Mouse (Mus musculus) gastrocnemius, postnatal 25 days (tissue): ENCODE measurements around the gene Fap. TPM values are rescaled to one million over a fixed set of nuclear protein-coding genes. Genes with fewer than 3 reads are reported as not detected.
A peak's percentile ranks its signal among the peaks of the same experiment; 100 is the strongest.

Source experiments
- DNase-seq: peaks from one replicate; pipeline ENCODE4 v3.0.0; 2022
- long read RNA-seq, 2 experiments: library from polyadenylated mRNA; stranded (forward); transcript quantifications; one replicate each; pipeline ENCODE4 v2.0.0; 2021
- total RNA-seq, 2 experiments: library from RNA; stranded (reverse); gene quantifications; 1 replicate in 1 of 2; 2 replicates in 1 of 2; pipeline ENCODE4 v1.2.3; 2021

Gene Fap
- total RNA-seq: 10 to 100 TPM in 1 of 2 experiments, 1 to 10 TPM in 1; 7.7 to 10.1 TPM
- long read RNA-seq, experiment 1, partial matches to known transcripts: 2 of 2 reads
- long read RNA-seq, experiment 1, other reads (novel, unspliced or antisense): 0 of 2 reads
- long read RNA-seq, experiment 2, transcript Fap-202 (26 exons, 2,751 nt): major isoform, 6 of 8 reads
- long read RNA-seq, experiment 2, partial matches to known transcripts: 0 of 8 reads
- long read RNA-seq, experiment 2, other reads (novel, unspliced or antisense): 2 of 8 reads

DNA sequence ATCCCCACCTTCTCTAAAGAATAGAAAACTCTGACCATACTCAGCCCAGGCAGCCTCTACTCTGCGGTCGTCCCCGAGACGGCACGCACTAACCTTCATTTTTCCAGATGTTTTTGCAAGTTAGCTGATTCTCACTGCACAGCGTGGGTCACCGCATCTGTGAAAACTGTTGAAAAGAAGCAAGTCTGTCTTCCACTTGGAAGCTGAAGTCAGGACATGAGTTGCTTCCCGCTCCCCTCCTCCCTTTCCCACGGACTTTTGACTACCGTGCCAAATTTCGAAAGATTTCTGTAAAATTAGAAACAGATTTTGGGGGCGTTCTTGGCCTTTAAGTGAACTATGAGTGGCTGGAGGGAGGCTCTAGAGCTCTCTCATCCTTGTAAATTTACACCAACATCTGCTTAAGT, at the start of gene Fap:
Fap (minus strand) TSS at position 323 of the 407 bp plus-strand sequence.
- DNase-seq: peak; percentile 59

DNA sequence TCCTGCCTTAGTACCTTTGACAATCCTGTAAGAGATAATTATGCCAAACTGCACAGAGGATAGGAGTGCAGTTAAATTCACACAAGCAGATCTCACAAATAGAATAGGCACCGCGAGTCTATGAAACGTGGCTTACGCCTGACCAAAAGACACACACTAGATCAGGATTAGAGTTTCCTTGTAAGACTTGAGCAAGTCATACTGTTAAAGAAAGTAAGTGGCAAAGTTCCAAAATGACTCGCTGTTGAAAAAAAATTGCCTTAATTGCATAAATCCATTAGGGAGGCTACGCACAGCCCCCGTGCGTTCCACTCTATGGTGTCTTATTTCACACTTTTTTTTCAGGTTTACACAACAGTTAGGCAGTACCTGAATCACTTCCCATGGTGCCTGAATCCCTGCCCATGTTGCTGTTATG, 49.2 kb upstream of the Fap start:
- DNase-seq: no peak

DNA sequence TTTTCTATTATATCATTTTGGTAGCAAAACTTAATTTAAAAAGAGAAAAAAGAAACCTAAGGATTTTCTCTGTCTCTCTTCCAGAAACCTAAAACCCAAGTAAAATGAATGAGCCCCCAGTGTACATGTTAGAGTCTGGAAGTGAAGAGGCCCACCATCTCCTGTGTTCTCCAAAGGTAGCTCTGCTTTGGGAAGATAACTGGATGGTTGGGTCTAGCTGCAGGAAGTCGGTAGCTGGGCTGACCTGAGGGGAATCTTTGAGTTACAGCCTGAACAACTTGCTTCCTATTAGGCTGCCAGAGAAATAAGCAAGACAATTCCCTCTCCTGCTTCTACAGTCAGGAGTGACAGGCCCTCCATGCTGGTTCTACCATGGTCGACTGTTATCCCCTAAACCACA, 45.8 kb upstream of the Fap start:
- no peak for DNase-seq

DNA sequence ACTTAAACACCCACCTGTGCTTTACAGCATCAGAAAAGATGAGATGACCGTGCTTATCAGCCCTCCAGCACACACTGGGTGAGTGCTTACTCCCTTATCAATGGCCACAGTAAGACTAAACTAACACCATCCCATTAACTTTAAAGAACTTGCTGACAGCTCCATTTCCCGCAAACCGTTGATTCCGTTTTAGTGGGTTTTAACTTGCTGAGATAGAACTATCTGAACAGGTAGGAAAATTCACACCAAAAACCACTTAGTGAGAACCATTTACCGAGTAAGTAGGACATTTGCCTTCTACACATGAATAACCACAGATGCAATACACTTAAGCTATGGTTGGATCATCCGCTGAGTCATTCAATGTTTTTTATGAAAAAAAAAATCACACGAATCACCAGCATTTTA, 45.1 kb upstream of the Fap start:
- DNase-seq: no peak

DNA sequence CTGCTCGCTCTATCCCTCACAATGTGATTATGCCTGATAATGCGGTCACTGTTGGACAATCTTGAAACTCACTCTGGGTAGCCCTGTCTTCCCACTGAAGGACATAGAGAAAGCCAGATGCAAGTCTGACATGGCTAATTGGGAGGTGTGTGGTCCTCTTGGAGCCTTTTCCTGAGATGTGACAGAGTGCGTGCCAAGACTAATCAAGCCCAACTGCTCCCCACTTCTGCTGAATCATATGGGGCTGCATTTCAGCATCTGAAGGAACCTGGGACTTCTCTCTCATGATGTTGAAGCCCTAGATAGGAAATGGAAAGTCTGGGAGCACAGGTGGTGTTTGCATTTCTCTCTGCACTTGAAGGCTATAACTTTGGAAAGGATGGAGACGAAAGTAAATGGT, 39.3 kb upstream of the Fap start:
- no peak for DNase-seq

DNA sequence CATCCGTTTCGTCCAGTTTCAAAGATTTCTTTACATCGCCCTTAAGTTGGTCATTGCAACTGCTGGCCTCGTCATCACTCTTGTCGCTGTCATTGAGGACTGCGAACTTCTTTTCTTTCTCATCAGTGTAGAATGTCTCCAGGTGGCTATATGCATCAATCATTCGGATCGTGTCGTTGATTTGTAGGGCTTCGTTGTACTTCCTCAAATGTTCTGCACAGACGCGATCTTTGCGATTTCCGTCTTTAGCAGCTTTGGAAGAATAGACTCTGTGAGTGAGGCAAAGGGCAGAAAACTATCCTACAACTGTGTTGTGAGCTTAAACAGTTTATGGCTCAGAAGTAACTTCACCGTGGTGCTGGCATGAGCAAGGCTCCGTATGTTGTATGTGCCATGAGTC, 32.3 kb upstream of the Fap start:
- no peak for DNase-seq

DNA sequence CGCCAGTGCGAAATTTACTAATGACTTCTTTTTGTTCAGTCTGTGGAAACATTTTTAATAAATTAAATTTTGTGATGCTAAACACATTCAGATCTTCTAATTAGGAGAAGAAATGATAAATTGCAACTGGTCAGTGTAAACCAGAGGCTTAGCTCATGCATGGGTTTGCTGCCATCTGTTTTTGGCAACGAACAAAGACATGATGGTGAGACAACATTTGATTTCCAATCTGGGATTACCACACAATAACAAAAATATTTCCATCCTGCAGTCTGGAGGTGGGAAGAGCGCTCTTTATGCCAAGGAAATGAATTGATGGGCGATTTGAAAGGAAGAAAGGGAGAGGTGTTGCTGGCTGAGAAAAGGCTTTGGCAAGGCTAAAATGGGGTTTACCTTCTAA, 29.7 kb upstream of the Fap start:
- DNase-seq: no peak

DNA sequence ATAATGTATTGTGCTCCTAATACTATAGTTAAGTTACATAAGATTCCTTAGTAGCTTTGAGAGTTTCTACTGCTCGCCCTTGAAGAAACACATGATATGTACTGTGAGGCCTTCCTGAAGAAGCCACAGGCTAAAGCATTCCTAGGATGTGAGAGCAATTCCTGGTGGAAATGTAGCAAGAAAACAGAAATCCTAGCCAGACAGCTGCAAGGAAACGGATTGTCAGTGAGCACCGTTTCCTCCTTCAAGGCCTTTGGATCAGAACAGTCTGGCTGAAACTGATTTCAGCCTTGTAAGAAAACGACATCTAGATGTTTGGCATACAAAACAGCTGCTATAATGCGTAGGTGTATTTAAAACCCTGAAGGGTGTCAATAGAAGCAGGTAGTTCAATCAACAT, 22.7 kb upstream of the Fap start:
- DNase-seq: peak; percentile 35

DNA sequence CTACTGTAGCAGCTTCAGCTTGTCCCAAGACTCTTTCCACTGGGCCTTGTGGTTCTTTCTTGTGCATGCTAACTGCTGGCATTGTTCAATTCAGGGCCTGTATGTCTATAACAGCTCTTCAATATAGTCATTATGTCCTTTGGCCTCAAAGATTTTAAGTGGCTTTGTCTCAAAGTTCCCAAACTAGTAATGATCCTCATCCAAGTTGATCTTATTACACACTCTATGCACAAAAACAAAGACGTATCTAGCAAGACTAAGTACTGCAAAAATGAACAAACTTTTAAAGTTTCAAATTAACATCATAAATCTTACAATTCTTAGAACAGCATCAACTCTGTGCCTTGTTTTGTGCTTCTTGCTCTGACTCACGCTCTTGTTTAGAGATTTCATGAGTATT, 20.6 kb upstream of the Fap start:
- no peak for DNase-seq

DNA sequence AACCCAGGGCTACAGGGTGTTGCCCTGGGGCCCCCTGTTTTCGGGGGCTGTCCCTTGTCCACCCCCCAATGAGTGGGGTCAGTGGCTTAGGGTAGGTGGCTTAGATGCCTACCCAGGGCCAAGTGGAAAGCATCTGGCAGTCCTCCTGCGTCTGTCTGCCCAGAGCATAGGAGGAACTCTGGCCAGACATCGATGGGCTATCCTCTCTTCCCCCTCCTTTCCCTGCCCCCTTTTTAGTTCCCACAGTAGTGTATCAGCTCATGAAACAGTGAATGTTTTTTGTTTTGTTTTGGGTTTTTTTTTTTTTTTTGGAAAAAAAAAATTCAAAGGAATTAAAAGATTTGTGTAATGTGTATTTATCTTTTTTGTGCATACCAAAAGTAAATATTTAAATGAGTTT, 17.7 kb upstream of the Fap start:
- DNase-seq: no peak

DNA sequence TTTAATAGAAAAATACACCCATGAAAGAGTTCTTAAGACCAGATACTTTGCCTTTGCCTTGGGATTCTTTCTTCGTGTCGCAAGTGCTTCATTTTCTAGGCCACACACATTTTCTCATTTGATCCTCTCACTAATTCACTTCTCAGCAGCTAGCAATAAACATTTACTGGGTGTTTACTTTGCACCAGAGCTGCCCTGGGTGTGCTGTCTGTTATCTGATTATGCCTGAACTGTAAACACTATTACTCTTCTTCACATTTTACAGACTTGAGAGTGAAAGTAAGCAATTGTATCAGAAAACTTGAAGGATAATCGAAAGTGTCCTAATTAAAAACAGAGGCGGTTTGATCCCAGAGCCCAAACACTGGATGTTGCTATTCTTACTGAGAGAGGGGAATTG, 15.5 kb upstream of the Fap start:
- no peak for DNase-seq

DNA sequence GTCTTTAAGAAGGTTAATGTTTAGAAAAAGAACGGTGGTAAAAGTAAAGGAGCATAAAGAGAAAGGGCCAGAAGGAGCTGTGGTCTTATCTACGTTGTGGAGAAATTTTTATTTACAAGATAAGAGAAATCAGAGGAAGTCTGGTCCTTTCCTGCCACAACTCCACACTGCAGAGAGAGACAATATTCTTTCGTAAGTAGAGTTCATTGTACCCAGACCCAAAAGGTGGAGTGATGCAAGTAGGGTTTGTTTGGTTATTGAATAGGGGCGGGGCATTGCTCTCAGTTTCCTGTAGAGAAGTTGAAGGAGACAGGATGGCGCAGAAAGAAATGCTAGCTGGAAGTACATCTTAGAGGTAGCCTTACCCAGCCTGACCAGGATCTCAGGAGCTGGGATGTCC, 11.9 kb upstream of the Fap start:
- no peak for DNase-seq

DNA sequence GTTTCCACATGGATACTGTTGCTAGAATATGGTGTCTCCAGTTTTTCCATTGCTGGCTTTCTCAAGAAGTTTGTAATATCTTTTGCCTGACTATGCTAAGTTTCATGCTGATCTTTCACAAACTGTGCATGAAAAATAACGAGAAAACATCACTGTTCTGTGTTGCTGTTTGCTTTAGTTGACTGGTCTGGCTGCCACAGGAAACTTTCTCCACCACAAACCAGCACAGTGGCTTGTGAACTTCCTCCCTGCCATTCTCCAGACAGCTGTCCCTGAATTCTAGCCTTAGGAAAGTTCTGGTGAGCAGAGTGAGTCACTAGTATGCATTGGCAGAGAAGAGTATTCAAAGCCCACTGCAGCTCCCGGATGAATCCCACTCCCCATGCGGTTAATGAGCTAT, 1.1 kb upstream of the Fap start:
- DNase-seq: no peak

DNA sequence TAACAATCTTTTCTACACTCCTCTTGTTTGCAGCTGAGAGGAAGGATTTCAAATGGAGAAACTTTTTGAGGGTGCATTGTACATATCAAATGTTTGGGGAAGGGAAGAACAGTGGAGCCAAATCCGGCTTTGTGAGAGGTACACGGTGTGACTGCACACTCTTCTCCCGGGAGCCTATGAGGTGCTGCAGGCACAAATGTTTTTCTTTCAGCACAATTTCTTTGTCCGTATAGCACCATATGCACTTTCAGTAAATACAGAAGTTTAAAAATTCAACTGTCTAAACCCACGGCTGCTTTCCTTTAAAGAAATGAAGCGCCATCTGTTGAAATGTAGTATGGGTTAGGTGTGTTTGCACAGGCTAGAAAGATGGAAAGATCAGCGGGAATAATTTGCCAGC, 375 bp upstream of the Fap start:
- no peak for DNase-seq

DNA sequence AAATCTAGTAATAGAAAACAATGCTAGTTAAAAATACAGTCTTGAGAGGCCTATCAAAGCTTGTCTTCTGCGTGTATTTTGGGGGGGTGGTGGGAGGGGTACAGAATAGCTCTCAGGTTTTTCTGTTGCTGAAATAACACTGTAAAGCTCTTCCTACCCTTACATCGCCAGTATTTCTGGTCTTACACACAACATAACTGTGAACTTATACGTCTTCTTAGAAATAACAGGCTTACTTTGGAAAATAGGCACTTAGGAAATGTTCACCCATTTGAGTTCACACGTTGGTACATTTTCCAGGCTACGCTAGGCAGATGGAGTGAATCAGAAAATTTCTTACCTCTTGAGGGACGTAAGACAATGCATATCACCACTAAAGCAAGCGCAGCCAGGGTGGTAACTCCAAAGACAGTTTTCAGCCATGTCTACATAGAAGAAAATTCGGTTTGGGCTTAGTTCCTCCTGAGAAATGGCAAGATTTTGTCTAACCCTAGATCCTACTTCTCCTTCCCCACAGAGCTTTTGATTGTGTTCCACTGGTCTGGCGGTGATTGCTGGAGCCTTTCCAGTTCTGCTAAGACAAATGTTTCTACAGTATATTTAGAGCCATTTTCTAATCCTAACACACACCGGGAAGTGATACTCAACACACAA, 649 bp downstream of the Fap start:
- no peak for DNase-seq

DNA sequence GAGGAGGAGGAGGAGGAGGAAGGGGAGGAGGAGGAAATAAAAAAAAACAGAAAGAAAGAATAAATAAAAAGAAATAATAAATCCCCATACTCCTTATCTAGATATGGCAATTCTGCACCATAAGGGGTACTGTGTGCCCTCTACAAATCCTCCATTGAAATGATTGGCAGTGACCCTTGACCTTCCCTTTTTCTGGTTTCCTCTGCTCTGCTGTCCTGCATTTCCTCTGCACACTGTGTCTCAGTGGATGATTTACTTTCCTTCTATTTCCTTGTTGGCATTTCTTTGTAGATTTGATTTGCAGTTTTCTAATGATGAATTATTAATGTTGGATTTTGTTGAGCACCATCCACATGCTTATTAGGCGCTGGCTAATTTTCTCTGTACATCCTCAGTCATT, 9.2 kb downstream of the Fap start:
- no peak for DNase-seq

DNA sequence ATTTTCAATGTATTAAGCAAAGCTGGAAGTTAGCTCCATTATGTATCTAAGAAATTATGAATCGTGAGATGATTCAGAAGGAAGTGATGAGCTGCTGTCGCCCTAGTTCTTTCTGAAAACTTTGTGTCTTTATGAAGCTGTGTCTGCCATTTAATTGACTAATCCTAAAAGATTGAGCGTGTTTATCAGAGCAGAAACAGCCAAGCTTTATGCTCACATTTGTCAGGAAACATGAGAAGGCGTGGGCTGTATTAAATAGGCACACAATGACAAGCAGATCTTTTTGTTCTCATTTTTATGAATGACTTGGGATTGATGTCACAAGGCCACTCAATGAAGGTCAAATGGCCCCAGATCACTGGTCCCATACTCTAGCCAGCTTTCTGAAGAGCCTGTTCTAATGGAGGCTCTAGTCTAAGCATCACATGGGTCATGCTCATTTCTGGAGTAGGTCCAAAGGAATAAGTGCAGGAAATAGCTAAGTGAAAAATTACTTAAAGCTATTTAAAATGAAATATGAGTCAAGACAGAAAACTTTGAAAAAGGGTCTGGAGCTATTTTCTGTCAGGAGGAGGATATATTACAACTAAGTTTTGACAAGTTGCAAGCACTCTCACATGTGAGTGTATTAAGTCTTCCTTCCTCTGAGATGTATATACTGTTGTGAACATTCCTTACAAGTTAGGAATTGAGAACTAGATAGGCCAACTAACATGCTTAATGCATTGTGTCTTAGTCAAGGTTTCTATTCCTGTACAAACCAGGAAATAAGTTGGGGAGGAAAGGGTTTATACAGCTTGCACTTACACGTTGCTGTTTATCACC, 11.0 kb downstream of the Fap start:
- DNase-seq: no peak

DNA sequence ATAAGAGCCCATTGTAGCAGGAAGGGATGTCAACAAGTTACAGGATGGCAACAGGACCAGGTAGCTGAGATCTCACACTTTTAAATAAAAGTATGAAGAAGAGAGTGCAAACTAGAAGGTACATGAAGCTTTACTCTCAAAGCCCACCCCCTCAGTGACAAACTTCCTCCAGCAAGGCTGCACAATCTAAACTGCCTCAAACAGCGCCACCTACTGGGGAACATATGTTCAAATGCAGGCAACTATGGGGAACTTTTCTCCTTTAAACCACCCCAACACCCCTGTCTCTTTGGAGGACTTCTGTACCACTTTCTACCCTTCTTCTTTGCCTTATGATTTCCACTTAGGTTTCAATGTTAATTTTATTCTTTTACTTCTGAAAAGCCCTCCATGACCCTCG, 16.5 kb downstream of the Fap start:
- no peak for DNase-seq

DNA sequence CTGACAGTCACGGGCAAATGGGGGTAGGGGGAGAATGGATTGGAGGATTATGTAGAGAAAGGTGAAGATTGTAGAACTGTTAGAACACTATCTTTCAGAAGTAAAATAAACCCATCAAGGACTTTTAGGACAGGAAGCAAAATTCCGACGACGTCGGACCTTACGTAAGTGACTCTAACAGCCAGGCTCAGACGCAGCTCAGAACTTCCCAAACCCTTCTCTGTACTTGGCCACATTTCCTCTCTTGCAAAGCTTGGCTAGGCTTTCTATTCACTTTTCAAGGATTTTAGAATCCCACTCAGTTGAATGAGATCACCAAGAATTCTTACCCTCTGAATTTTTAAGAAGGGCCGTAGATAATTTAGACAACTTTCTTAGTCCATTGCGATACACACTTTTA, 17.5 kb downstream of the Fap start:
- DNase-seq: peak; percentile 14

DNA sequence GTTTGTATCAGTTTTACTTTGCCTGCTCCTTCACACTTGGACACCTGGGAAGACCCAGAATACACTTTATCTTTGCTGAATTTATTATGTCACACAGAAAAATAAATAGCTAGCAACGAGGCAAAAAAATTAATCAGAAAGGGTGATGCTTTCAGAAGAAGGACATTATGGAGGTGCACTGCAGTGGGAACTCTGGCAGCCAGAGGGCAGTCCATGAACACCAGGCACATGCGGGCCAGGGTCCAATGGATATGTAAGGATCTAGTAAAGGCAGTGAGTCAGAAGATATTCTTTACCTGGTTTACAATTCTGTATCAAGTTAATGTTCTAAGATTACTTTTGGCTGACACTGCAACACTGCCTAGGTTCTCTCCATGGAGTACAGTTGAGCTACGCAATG, 24.2 kb downstream of the Fap start:
- DNase-seq: no peak

DNA sequence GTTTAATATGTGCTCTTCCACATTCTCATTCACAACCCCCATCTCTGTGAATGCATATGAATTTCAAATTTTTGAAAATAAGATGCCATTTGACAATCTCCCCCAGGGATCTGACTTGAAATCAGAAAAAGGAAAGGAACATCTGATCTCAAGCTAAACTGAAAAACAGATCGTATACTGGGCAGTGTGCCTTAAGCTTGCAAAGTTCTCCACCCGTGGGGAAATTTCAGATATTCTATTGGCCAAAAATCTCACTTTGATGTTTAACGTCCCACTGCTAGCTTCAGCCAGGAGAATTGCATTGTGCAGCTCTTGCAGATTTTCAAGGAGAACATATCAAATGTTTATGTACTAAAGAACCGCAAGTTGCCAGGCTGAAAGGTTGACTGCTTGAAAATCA, 24.7 kb downstream of the Fap start:
- DNase-seq: no peak

DNA sequence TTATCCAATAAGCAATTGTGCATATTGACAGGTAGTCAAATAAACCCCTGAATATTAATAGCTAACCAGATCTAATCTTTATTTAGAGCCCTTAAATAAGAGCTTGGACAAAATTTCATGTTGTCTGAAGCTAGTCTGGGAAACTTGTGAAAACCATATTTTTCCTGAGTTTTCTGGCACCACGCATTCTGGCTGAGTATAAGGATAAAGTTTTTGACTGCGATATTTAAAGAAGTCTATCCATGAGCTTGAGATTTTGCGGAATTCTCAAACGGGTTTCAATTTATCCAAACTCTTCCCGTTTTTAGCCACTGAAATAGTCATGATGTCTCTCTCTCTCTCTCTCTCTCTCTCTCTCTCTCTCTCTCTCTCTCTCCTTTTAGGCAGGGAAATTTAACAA, 25.8 kb downstream of the Fap start:
- no peak for DNase-seq

DNA sequence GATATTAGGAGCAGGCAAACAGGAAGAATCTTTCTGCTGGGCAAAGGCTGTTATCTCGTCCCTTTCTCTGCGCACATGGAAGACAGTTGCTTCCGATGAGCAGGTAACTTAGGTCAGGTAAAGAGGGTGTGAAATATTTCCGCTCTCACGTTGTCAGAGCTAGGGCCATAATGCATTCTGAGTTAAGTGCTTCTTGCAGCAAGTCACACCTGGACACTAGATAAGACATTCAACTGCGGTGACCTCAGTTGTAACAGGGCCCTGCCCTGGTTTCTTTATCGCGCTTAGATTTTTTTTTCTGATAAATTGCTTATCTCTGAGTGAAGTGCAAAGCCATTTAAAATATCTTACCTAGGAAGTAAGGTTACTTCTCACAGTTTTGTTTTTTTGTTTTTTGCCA, 38.4 kb downstream of the Fap start:
- no peak for DNase-seq

DNA sequence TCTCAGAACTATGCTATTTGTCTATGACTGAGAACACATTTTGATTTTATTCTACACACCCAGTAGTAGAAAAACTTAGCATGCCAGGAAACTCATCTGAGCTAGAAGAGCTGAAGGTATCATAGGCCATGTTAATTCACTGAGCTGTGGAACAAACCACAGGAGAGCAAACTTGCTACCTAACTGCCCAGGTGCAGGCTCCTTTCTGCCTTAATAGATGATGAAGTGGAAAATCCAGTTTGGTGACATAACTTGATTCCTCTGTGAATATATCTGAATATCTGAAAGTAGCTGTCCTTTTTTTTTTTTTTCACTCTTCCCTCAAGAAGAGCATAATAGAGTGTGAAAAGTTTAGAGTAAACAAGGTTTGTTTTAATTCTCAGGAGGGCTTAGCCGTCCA, 42.8 kb downstream of the Fap start:
- no peak for DNase-seq
